Mouse (Mus musculus): Measurements from ENCODE around the gene Pde10a. TPM values are rescaled to one million over a fixed set of nuclear protein-coding genes. Genes with fewer than 3 reads are reported as not detected.

The Pde10a gene
- total RNA-seq, 1 experiment from 2014 or later: 0.84 TPM

- ATAC-seq (replicated peaks in 1 of 2; ENCODE audit: insufficient read depth in 1 of 2, low FRiP score in 2 of 2, low TSS enrichment in 1 of 2, low read depth in 1 of 2, poor library complexity in 2 of 2, severe bottlenecking in 2 of 2): peak; percentile 22 to 35; a peak in 2 of 4 replicates
These were observed 274.8 kb downstream of the Pde10a start for GRCm38 (mm10) chr17:8799914-8800420.

GRCm38 (mm10) chr17:8800478-8801082, 275.4 kb downstream of the Pde10a start:
- ATAC-seq (replicated peaks in 1 of 2; ENCODE audit: insufficient read depth in 1 of 2, low FRiP score in 2 of 2, low TSS enrichment in 1 of 2, low read depth in 1 of 2, poor library complexity in 2 of 2, severe bottlenecking in 2 of 2): peak; percentile 10 to 26; a peak in 1 of 4 replicates

- ATAC-seq (replicated peaks in 1 of 2; ENCODE audit: insufficient read depth in 1 of 2, low FRiP score in 2 of 2, low TSS enrichment in 1 of 2, low read depth in 1 of 2, poor library complexity in 2 of 2, severe bottlenecking in 2 of 2): no peak
These were observed 276.1 kb downstream of the Pde10a start for GRCm38 (mm10) chr17:8801083-8801854.

- ATAC-seq (replicated peaks in 1 of 2; ENCODE audit: insufficient read depth in 1 of 2, low FRiP score in 2 of 2, low TSS enrichment in 1 of 2, low read depth in 1 of 2, poor library complexity in 2 of 2, severe bottlenecking in 2 of 2): no peak
These were observed 276.6 kb downstream of the Pde10a start for GRCm38 (mm10) chr17:8801855-8802104.

GRCm38 (mm10) chr17:8802161-8802888, 277.2 kb downstream of the Pde10a start:
- 0 out of 4 replicates have a peak, but pooled peaks of 1 of the 2 experiments have one; percentile 6 for ATAC-seq (replicated peaks in 1 of 2; ENCODE audit: insufficient read depth in 1 of 2, low FRiP score in 2 of 2, low TSS enrichment in 1 of 2, low read depth in 1 of 2, poor library complexity in 2 of 2, severe bottlenecking in 2 of 2)

GRCm38 (mm10) chr17:8802889-8803799, 278.0 kb downstream of the Pde10a start:
- no peak for ATAC-seq (replicated peaks in 1 of 2; ENCODE audit: insufficient read depth in 1 of 2, low FRiP score in 2 of 2, low TSS enrichment in 1 of 2, low read depth in 1 of 2, poor library complexity in 2 of 2, severe bottlenecking in 2 of 2)

GRCm38 (mm10) chr17:8807345-8807744, 282.2 kb downstream of the Pde10a start:
- peak in 1 of 2 experiments; percentile 49; a peak in 1 of 4 replicates for ATAC-seq (replicated peaks in 1 of 2; ENCODE audit: insufficient read depth in 1 of 2, low FRiP score in 2 of 2, low TSS enrichment in 1 of 2, low read depth in 1 of 2, poor library complexity in 2 of 2, severe bottlenecking in 2 of 2)

- ATAC-seq (replicated peaks in 1 of 2; ENCODE audit: insufficient read depth in 1 of 2, low FRiP score in 2 of 2, low TSS enrichment in 1 of 2, low read depth in 1 of 2, poor library complexity in 2 of 2, severe bottlenecking in 2 of 2): no peak
These were observed 284.6 kb downstream of the Pde10a start for GRCm38 (mm10) chr17:8809771-8810170.

- no peak for ATAC-seq (replicated peaks in 1 of 2; ENCODE audit: insufficient read depth in 1 of 2, low FRiP score in 2 of 2, low TSS enrichment in 1 of 2, low read depth in 1 of 2, poor library complexity in 2 of 2, severe bottlenecking in 2 of 2)
These were observed 285.0 kb downstream of the Pde10a start for GRCm38 (mm10) chr17:8810201-8810600.

GRCm38 (mm10) chr17:8812228-8812865, 287.2 kb downstream of the Pde10a start:
- ATAC-seq (replicated peaks in 1 of 2; ENCODE audit: insufficient read depth in 1 of 2, low FRiP score in 2 of 2, low TSS enrichment in 1 of 2, low read depth in 1 of 2, poor library complexity in 2 of 2, severe bottlenecking in 2 of 2): peak; percentile 71 to 80

- no peak for ATAC-seq (replicated peaks in 1 of 2; ENCODE audit: insufficient read depth in 1 of 2, low FRiP score in 2 of 2, low TSS enrichment in 1 of 2, low read depth in 1 of 2, poor library complexity in 2 of 2, severe bottlenecking in 2 of 2)
These were observed 288.8 kb downstream of the Pde10a start for GRCm38 (mm10) chr17:8813773-8814491.

GRCm38 (mm10) chr17:8815376-8815775, 290.2 kb downstream of the Pde10a start:
- no peak for ATAC-seq (replicated peaks in 1 of 2; ENCODE audit: insufficient read depth in 1 of 2, low FRiP score in 2 of 2, low TSS enrichment in 1 of 2, low read depth in 1 of 2, poor library complexity in 2 of 2, severe bottlenecking in 2 of 2)

- no peak for ATAC-seq (replicated peaks in 1 of 2; ENCODE audit: insufficient read depth in 1 of 2, low FRiP score in 2 of 2, low TSS enrichment in 1 of 2, low read depth in 1 of 2, poor library complexity in 2 of 2, severe bottlenecking in 2 of 2)
These were observed 290.7 kb downstream of the Pde10a start for GRCm38 (mm10) chr17:8815864-8816263.

- no peak for ATAC-seq (replicated peaks in 1 of 2; ENCODE audit: insufficient read depth in 1 of 2, low FRiP score in 2 of 2, low TSS enrichment in 1 of 2, low read depth in 1 of 2, poor library complexity in 2 of 2, severe bottlenecking in 2 of 2)
These were observed 293.5 kb downstream of the Pde10a start for GRCm38 (mm10) chr17:8818675-8819074.

GRCm38 (mm10) chr17:8823548-8823947, 298.4 kb downstream of the Pde10a start:
- ATAC-seq (replicated peaks in 1 of 2; ENCODE audit: insufficient read depth in 1 of 2, low FRiP score in 2 of 2, low TSS enrichment in 1 of 2, low read depth in 1 of 2, poor library complexity in 2 of 2, severe bottlenecking in 2 of 2): no peak

- no peak for ATAC-seq (replicated peaks in 1 of 2; ENCODE audit: insufficient read depth in 1 of 2, low FRiP score in 2 of 2, low TSS enrichment in 1 of 2, low read depth in 1 of 2, poor library complexity in 2 of 2, severe bottlenecking in 2 of 2)
These were observed 302.0 kb downstream of the Pde10a start for GRCm38 (mm10) chr17:8827204-8827603.

All from hematopoietic stem cell, adult 5-6 weeks (primary cell).